Mouse (Mus musculus): ENCODE measurements around the gene Adamtsl5.
A peak's percentile ranks its signal among the peaks of the same experiment; 100 is the strongest.

The Adamtsl5 gene

DNA sequence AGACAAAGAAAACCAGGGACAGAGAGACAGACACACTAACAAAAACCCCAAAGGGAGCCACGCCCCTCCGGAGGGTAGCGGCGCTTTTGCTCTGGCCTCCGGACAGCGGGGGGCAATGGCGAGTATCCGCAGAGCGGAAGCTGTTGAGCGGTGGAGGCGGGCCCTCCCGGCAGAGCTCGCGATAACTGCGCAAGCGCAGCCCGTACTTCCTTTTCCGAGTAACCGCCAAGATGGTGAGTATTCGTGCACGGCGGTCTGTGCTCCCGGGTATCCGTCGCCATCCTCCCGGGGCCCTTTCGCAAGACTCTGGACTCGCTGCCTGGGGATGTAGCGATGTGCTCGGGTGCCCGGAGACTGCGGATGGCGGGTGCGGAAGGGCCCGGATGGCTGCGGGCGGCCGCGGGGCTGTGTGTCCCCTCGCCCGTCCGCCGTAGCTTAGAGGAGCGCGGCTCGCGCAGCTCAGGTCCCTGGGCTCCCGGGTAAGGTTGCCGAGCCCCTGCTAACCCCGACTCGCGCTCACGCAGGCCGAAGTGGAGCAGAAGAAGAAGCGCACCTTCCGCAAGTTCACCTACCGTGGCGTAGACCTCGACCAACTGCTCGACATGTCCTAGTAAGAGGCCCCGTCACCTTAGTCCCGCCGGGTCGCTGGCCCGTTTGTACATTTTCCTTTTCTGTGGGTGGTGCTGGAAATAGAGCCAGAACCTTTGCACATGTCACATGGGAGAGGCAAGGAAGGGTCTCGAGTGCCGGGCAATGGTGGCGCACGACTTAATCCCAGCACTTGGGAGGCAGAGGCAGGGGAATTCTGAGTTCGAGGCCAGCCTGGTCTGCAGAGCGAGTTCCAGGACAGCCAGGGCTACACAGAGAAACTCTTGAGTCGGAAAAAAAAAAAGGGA is 55.7 kb downstream of the Adamtsl5 start, which contains the start of gene Rps15:
Rps15 (plus strand) TSS at position 203 of the 896 bp plus-strand sequence.
- DNase-seq, result peak; percentile 97

All from thymus, postnatal 4 days (tissue).